Mouse (Mus musculus): Measurements from ENCODE around the gene Cadm2. TPM values are rescaled to one million over a fixed set of nuclear protein-coding genes. Genes with fewer than 3 reads are reported as not detected.
A peak's percentile ranks its signal among the peaks of the same experiment; 100 is the strongest.

Cadm2 gene
- total RNA-seq, 2 experiments from 2014 or later = 212 to 245 TPM

DNA sequence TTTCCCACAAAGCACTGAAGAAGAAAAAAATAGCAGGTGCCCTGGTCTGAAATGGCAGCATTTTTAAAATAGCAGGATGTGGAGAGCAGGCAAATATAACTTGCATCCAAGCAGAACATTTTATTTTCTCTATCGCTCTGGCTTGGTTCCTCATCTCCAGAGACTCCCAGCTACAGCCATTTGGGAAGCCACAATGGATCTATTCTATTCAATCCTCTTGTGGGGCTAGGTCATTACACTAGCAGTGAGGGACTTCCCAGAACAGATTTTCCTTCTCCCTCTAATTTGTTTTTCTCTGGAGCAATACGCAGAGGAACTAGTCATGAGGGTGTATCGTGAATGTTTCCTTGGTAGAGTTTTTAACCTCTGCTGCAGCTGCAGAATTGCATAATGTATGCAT lies 769.7 kb downstream of the Cadm2 start:
- no peak for TF ChIP-seq CTCF (conservative IDR thresholded peaks at IDR 0.05)
- Histone ChIP-seq H3K4me3 (no peak overlapping the region), H3K27ac (peak overlapping the region; percentile 40)
- DNase-seq (ENCODE audit: low spot score in 2 of 2) = no peak

DNA sequence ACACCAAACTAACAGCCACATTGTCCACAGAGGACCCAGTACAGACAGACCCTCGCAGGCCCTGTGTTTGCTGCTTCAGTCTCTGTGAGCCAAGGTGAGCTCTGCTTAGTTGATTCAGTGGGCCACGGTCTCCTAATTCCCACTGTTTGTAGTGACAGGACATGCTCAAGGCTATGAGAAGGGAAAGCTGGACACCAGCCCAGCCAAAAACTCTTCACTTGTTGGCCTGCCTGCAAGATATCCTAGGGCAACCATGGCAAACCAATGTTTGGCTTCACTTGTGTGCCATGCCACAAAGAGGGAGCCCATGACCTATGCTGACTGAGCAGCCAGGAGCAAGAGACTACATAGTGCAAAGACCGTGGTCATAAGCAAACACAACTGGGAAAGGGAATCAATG lies 795.8 kb downstream of the Cadm2 start:
- no peak overlapping the region for H3K4me3 ChIP-seq
- no peak for TF ChIP-seq CTCF (conservative IDR thresholded peaks at IDR 0.05)
- DNase-seq (ENCODE audit: low spot score in 2 of 2) = no peak
- no peak overlapping the region for H3K27ac ChIP-seq

DNA sequence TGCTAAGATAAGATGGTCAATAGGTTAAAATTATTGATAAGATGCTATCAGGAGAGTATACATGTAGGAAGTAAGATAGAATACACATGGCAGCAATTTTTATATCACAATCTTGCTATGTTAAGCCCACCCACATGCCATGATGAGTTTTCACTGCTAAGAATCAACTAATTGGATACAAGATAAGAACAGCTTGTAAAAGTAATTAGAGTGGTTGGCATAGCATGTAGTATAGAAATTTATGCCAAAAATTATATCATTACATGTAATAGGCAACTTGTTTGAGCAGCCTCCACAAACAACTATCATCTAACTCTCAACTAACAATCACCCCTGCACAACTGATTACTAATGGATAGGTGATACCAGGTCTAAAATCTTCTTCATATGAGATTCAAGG lies 809.2 kb downstream of the Cadm2 start:
- no peak overlapping the region for H3K4me3 ChIP-seq
- no peak for DNase-seq (ENCODE audit: low spot score in 2 of 2)
- no peak overlapping the region for H3K27ac ChIP-seq
- no peak for TF ChIP-seq CTCF (conservative IDR thresholded peaks at IDR 0.05)

GRCm38 (mm10) chr16:66798204-66798603 lies 822.5 kb downstream of the Cadm2 start:
- no peak overlapping the region for H3K27ac ChIP-seq
- no peak for TF ChIP-seq CTCF (conservative IDR thresholded peaks at IDR 0.05)
- DNase-seq (ENCODE audit: low spot score in 2 of 2) = no peak
- H3K4me3 ChIP-seq = no peak overlapping the region

- DNase-seq (ENCODE audit: low spot score in 2 of 2) = no peak
- H3K4me3 ChIP-seq = no peak overlapping the region
- TF ChIP-seq CTCF (conservative IDR thresholded peaks at IDR 0.05) = no peak
- no peak overlapping the region; the same call in 1 of the 2 replicates for H3K27ac ChIP-seq
These were observed 827.6 kb downstream of the Cadm2 start for GRCm38 (mm10) chr16:66793067-66793466.

DNA sequence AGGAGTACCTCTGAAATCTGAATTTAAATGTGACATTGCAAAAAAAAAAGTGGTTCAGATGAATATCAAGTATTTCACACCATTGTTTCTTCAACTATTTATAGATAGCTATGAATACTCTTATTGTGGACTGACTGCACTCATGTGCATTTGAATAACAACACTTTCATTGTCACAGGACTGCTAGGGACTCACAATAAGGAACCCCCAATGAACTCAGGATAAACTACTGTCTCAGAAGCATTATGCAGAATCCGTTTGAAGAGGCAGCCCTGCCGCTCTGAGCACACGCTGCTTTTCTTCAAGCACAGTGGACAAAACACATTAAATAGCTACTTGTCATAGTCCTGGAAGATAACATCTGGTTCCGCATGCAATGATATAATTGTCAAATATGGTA lies 848.8 kb downstream of the Cadm2 start:
- no peak overlapping the region for H3K4me3 ChIP-seq
- TF ChIP-seq CTCF (conservative IDR thresholded peaks at IDR 0.05) = no peak
- no peak overlapping the region for H3K27ac ChIP-seq
- DNase-seq (ENCODE audit: low spot score in 2 of 2) = no peak

DNA sequence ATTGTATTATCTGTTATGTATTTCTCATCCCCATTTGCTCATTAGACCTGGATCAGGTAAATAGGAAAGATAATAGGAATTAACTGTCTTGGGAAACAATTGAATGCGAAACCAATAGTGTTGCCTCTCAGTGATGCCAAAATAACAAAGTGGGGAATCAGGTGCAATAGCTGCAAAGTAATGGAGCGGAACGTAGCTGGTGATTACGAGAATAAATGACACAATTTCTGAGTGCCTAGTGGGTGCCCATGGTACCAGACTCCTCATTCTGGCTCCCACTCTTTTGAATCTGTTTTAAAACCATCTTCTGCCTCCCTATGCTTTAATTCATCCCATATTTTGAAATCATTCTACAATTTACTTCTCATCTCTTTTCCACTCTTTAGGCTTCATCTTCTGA lies 851.2 kb downstream of the Cadm2 start:
- no peak for DNase-seq (ENCODE audit: low spot score in 2 of 2)
- Histone ChIP-seq H3K27ac (peak overlapping the region; percentile 49; the same call in 1 of the 2 replicates), H3K4me3 (no peak overlapping the region; the same call in 1 of the 2 replicates)
- TF ChIP-seq CTCF (conservative IDR thresholded peaks at IDR 0.05) = no peak

DNA sequence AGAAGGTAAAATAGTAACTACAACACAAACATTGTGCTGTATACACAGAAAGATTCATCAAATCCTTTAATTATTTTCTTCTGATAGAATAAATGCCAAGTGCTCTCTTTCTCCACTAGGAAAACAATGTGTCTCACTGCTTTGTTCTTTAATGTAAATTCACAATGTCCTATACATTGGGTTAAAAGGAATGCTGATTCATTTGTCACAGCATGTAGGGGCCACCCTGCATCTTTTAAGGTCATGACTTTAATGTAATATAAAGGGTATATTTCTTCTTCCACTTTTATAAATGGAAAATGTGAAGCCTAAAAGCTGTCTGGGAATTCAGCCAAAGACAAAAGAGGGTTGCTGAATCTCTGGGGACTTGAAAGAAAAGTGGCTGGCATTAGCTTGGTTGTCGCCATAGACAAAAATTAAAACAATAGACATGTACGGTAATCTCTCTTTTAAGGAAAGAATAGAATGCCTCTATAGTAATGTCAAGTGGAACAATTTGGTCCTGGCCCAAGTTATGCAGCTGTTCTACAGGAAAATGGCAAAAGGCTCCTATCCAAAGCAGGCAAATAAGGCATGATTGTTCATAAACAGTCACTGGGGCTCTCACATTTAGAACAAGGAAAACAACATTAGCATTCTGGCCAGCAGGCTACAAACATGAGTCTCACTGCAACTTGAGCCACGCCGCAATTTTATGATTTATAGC lies 851.9 kb downstream of the Cadm2 start:
- DNase-seq (ENCODE audit: low spot score in 2 of 2) = peak in 1 of 2 experiments; percentile 19
- H3K4me3 ChIP-seq = no peak overlapping the region; the same call in 1 of the 2 replicates
- peak overlapping the region; percentile 49; the same call in 1 of the 2 replicates for H3K27ac ChIP-seq
- peak; percentile 19; the same call in 1 of the 2 replicates for TF ChIP-seq CTCF (conservative IDR thresholded peaks at IDR 0.05)

DNA sequence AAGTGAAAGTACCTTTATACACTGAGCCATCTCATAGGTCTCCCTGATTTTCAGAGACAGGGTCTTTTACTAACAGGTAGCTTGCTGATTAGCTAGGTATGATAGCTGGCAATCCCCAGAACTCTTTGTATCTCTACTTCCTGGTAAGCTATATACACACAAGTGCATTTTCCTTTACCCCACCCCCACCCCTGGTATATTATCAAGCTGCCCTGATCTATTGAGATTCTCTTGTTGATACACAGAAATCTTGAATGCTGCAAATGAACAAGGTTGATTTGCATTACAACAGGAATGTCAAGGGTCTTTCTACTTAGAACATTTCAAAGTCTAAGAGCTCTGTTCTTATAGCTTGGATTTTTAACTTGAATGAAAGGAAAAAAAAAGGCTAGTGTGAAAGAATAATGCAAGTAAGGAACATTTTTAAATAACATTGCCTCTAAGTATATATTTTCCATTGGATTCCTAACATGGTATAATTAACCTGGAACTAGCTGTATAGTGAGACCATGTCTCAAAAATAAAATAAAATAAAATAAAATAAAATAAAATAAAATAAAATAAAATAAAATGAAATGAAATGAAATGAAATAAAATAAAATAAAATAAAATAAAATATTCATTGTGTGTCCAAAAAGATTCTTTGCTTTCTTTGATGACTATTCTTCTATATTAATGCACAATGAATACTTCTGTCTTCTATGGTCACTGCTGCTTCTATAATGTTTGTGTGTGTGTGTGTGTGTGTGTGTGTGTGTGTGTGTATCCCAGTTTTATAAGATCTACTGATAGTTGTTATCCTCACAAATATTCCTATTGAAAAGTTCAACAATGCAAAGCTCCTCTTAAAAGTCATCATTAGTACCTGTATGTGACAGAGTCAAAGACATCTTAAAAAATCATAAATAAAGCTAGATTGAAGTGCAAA lies 858.9 kb downstream of the Cadm2 start:
- no peak overlapping the region for H3K27ac ChIP-seq
- no peak overlapping the region for H3K4me3 ChIP-seq
- DNase-seq (ENCODE audit: low spot score in 2 of 2) = no peak
- TF ChIP-seq CTCF (conservative IDR thresholded peaks at IDR 0.05) = no peak

GRCm38 (mm10) chr16:66748533-66748932 lies 872.2 kb downstream of the Cadm2 start:
- Histone ChIP-seq H3K27ac (no peak overlapping the region), H3K4me3 (no peak overlapping the region)
- DNase-seq (ENCODE audit: low spot score in 2 of 2) = no peak
- no peak for TF ChIP-seq CTCF (conservative IDR thresholded peaks at IDR 0.05)

DNA sequence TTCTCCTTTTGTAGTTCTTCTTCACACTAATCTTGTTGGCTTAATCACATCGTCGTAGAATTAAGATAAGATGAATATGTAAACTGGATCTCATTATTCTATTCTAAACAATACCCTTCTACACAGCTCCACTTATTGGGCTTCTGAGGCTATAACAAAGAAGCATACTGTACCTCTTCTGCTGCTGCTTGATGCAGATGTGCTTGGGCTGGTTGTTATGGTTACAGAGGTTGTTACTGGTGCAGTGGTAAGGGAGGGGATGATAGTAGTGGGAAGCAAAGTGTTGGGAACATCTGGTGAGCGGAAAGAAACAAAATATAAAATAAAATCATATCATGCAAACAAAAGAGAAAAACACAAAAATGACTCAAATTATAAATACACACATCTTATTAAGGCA lies 889.5 kb downstream of the Cadm2 start:
- Histone ChIP-seq H3K27ac (no peak overlapping the region), H3K4me3 (no peak overlapping the region)
- no peak for DNase-seq (ENCODE audit: low spot score in 2 of 2)
- TF ChIP-seq CTCF (conservative IDR thresholded peaks at IDR 0.05) = no peak

GRCm38 (mm10) chr16:66706476-66706875 lies 914.2 kb downstream of the Cadm2 start:
- Histone ChIP-seq H3K27ac (no peak overlapping the region), H3K4me3 (no peak overlapping the region)
- TF ChIP-seq CTCF (conservative IDR thresholded peaks at IDR 0.05) = no peak
- no peak for DNase-seq (ENCODE audit: low spot score in 2 of 2)

GRCm38 (mm10) chr16:66694783-66695182 lies 925.9 kb downstream of the Cadm2 start:
- H3K4me3 ChIP-seq = no peak overlapping the region
- peak overlapping the region; percentile 14; the same call in 1 of the 2 replicates for H3K27ac ChIP-seq
- no peak for TF ChIP-seq CTCF (conservative IDR thresholded peaks at IDR 0.05)
- DNase-seq (ENCODE audit: low spot score in 2 of 2) = no peak
